Mouse (Mus musculus) midbrain, embryonic 16.5 days (tissue): ENCODE data around the gene Prap1. TPM values are rescaled to one million over a fixed set of nuclear protein-coding genes. Genes with fewer than 3 reads are reported as not detected.
"Not testable (repeated sequence)": the region's sequence is repeated elsewhere in the genome, so short reads cannot be mapped to it uniquely, and the experiment has no call there.

ENCODE experiments used
- ATAC-seq: fragments of 200-750 bp; cut with Nextera tagmentation; 2 replicates; pipeline ENCODE4 v1.8.0; 2017; ENCODE audit warnings: moderate TSS enrichment
- H3K27ac ChIP-seq: fragments of 300-500 bp; sonication (generic); 2 replicates; pipeline ENCODE4 v1.5.1; 2014; ENCODE audit warnings: mild to moderate bottlenecking, low read length, mixed read lengths
- H3K27me3 ChIP-seq: fragments of 300-500 bp; sonication (generic); 2 replicates; pipeline ENCODE4 v1.6.1; 2014; ENCODE audit warnings: low read depth, low read length, mixed read lengths; ENCODE audit not compliant: control insufficient read depth, insufficient read depth
- H3K36me3 ChIP-seq: fragments of 300-500 bp; sonication (generic); 2 replicates; pipeline ENCODE4 v1.6.1; 2014; ENCODE audit warnings: mild to moderate bottlenecking, low read length, moderate library complexity, mixed read lengths; ENCODE audit not compliant: control insufficient read depth, insufficient read depth
- H3K4me1 ChIP-seq: fragments of 300-500 bp; sonication (generic); 2 replicates; pipeline ENCODE4 v1.6.1; 2014; ENCODE audit warnings: mild to moderate bottlenecking, low read length, mixed read lengths; ENCODE audit not compliant: control insufficient read depth, insufficient read depth
- H3K4me2 ChIP-seq: fragments of 300-500 bp; sonication (generic); 2 replicates; pipeline ENCODE4 v1.6.1; 2014; ENCODE audit warnings: mild to moderate bottlenecking, low read length, mixed read lengths
- H3K4me3 ChIP-seq: fragments of 300-500 bp; sonication (generic); 2 replicates; pipeline ENCODE4 v1.5.1; 2014; ENCODE audit warnings: low read depth, mild to moderate bottlenecking, low read length, moderate library complexity, mixed read lengths
- H3K9ac ChIP-seq: fragments of 300-500 bp; sonication (generic); 2 replicates; pipeline ENCODE4 v1.6.1; 2014; ENCODE audit warnings: low read depth, low read length, mixed read lengths
- H3K9me3 ChIP-seq: fragments of 300-500 bp; sonication (generic); replicated peaks from 2 replicates; pipeline ENCODE4 v1.6.1; 2014; ENCODE audit warnings: mild to moderate bottlenecking, low read length, mixed read lengths; ENCODE audit not compliant: control insufficient read depth, poor library complexity, severe bottlenecking
- WGBS: fragments of 180-500 bp; shearing (Covaris S2); extraction: QIAGEN DNeasy Blood & Tissue Kit; methylation state at CpG from one replicate; pipeline ENCODE4 v1.1.7; 2014; 5-methylcytosine and 5-hydroxymethylcytosine counted together
- polyA plus RNA-seq: library from polyadenylated mRNA; unstranded; fragments of >200 nt; fragmentation: Nextera tagmentation; extraction: Ambion mirVana; gene quantifications from 2 replicates; pipeline ENCODE4 v1.2.1, GENCODE M21; 2015

Prap1 gene
- polyA plus RNA-seq, 1 experiment from 2014 or later = not detected

DNA sequence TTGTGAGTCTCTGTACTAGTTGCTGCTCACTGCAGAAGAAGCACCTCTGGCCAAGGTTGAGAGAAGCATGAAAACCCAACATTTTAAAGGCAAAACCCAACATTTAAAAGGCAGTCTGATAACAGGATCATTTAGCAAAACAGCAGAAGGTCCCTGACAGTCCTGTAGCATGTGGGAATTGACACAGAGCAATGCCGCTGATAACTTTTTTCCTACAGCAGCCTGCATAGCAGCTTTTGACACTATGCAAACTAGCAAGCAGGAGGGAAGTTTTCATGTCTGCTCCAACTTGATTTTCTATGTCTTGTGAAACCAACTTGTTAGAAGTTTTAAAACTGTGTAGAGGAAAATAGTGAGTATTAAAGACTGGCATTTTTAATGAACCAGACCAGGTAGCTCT, 31.2 kb downstream of the Prap1 start:
- no peak for ATAC-seq
- 97% methylated on average over 1 of the region's 1 CpGs for WGBS
- H3K9me3 ChIP-seq = no peaks in the 10 kb centered on the region
- no peak overlapping the region for H3K4me3 ChIP-seq
- H3K27ac ChIP-seq = no peak overlapping the region
- no peak overlapping the region for H3K4me2 ChIP-seq
- no peak overlapping the region for H3K9ac ChIP-seq
- H3K27me3 ChIP-seq = no peaks in the 10 kb centered on the region
- no peaks in the 10 kb centered on the region for H3K36me3 ChIP-seq
- no peaks in the 10 kb centered on the region; the same call in 1 of the 2 replicates for H3K4me1 ChIP-seq

DNA sequence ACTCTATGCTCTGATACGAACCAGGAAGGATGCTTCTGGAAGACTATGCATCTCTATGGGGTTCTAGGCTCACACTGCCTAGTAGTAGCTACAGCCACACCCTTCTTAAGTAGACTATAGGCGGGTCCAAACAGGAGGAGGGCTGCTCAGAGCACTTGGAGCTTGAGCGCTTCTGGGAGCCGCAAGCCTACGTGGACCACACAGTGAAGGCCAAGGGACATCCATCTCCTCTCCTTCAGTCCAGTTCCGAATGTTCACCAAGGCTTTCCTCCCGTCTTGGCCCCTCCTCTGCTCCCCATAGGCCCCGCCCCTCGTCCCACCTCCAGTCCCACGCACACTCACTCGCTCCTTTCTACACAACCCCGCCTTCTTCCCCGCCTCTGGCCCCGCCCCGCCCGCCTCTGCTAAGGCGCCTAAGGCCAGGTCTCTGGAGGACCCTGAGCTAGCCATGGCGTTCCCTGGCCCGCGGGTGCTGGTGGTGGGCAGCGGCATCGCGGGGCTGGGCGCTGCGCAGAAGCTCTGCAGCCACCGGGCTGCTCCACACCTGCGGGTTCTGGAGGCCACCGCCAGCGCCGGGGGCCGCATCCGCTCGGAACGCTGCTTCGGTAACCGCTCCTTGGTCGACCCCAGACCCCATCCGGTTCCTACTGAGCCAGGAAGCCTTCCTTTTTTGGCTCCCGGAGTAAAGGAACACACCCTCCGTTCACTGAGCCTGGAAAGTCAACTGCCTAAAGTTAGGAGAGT, 32.3 kb downstream of the Prap1 start:
- H3K27ac ChIP-seq = no peak overlapping the region

DNA sequence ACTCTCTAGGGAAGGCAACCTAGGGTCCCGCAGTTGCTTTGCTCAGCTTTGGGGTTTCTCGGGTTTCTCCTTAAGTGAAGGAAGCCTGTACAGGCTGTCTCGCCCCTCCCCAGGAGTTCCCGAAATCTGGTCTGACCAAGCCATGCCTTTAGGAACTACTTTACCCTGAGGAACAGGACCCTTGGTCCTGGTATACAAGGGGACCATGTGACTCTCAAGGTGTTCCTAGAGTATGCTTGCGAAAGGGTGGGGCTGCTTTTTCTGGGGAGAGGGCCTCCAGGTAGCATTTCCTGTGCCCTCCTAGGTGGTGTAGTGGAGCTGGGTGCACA, 32.8 kb downstream of the Prap1 start:
- no peaks in the 10 kb centered on the region for H3K9me3 ChIP-seq
- ATAC-seq = peak; percentile 43
- H3K27me3 ChIP-seq = no peaks in the 10 kb centered on the region
- H3K36me3 ChIP-seq = no peaks in the 10 kb centered on the region
- no peak overlapping the region for H3K27ac ChIP-seq
- H3K9ac ChIP-seq = peak overlapping the region; percentile 84
- no peaks in the 10 kb centered on the region; the same call in 1 of the 2 replicates for H3K4me1 ChIP-seq
- H3K4me2 ChIP-seq = peak overlapping the region; percentile 82
- 9% methylated on average over 5 of the region's 5 CpGs for WGBS
- H3K4me3 ChIP-seq = peak overlapping the region; percentile 65

More for the DNA sequence above, 32.3 kb downstream of the Prap1 start:
- Histone ChIP-seq H3K4me1 (no peaks in the 10 kb centered on the region; the same call in 1 of the 2 replicates), H3K4me3 (peak overlapping the region; percentile 65), H3K4me2 (peak overlapping the region; percentile 82), H3K9me3 (no peaks in the 10 kb centered on the region), H3K9ac (peak overlapping the region; percentile 84), H3K36me3 (no peaks in the 10 kb centered on the region), H3K27me3 (no peaks in the 10 kb centered on the region)
- WGBS = 1% methylated on average over 40 of the region's 40 CpGs
- ATAC-seq = peak; percentile 95

DNA sequence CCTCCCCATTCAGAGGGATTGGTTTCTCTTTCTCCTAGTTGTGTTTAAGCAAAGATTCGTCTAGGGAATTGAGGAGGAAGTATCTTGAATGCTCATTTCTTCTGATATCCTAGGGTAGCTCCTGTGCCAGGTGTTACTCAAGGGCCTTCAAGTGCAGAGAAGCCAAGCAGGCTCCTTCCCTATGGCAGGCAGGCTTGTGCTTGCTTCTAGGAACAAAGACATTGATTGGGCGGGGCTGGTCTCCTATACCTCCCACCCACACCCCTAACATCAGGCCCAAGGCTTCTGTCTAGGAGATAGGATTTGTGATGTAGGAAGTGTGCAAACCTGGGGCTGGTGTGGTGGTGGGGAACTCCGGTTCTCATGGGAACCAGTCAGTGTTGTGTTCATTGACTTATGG, 33.7 kb downstream of the Prap1 start:
- no peak for ATAC-seq
- no peaks in the 10 kb centered on the region for H3K9me3 ChIP-seq
- H3K9ac ChIP-seq = no peak overlapping the region
- no peak overlapping the region for H3K4me2 ChIP-seq
- no peak overlapping the region for H3K27ac ChIP-seq
- H3K27me3 ChIP-seq = no peaks in the 10 kb centered on the region
- H3K36me3 ChIP-seq = no peaks in the 10 kb centered on the region
- WGBS = 91% methylated on average over 3 of the region's 3 CpGs
- H3K4me3 ChIP-seq = no peak overlapping the region
- H3K4me1 ChIP-seq = no peaks in the 10 kb centered on the region; the same call in 1 of the 2 replicates

DNA sequence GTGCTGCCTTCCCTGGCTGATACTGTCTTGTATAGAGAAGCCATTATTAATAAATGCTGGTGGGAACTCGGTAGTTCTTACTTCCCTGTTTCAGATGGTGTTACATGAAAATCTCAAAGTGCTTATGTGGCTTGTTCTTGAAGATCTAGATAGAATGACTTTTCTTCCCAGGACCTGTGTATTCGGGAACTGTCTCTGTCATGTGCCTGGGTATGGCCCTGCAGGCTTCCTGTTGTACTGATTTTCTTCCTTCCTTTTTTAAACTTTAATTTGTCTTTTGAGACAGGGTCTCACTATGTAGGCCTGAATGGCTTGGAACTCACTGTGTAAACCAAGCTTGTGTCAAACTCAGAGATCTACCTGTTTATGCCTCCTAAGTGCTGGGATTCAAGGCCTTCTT, 34.7 kb downstream of the Prap1 start:
- Histone ChIP-seq H3K36me3 (no peaks in the 10 kb centered on the region), H3K4me3 (no peak overlapping the region), H3K9me3 (no peaks in the 10 kb centered on the region), H3K27ac (no peak overlapping the region), H3K4me2 (no peak overlapping the region), H3K4me1 (no peaks in the 10 kb centered on the region; the same call in 1 of the 2 replicates), H3K27me3 (no peaks in the 10 kb centered on the region), H3K9ac (no peak overlapping the region)
- ATAC-seq = no peak
- WGBS = 94% methylated on average over 2 of the region's 2 CpGs

DNA sequence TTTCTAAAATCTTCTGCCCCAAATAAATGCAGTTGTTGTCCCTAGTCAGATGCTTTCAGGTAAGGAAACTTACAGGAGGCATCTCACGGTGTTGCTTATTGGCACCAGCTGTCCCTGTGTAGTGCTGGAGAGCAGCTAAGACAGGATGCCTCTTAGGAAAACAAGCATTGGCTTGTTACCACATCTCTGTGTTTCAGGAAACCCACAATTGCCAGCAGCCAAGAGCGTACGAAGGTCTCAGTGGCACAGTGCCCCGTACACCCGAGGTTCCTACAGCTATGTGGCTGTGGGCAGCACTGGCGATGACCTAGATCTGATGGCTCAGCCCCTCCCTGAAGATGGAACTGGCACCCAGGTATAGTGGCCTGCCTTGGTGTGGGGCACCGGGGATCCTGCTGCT, 39.0 kb downstream of the Prap1 start:
- not testable (repeated sequence) for H3K4me2 ChIP-seq, H3K36me3 ChIP-seq, H3K9me3 ChIP-seq, H3K4me3 ChIP-seq, ATAC-seq, H3K27ac ChIP-seq, H3K9ac ChIP-seq, H3K4me1 ChIP-seq, H3K27me3 ChIP-seq
- 93% methylated on average over 7 of the region's 7 CpGs for WGBS

DNA sequence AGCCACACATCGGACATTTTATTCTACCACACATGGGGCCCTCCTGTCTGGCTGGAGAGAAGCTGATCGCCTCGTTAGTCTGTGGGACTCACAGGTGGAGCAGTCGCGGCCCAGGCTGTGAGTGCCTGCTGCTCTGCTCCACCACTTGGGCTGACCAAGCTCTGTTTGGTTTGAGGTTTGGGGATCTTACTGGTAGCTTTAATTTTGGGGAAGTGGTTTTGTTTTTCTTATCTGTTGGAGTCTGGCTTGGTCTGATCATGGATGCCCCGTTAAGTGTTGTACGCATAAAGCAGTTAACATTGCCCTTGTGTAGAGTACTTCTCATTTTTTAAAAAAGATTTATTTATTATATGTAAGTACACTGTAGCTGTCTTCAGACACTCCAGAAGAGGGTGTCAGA, 40.8 kb downstream of the Prap1 start:
- H3K4me3 ChIP-seq, H3K4me2 ChIP-seq, ATAC-seq, H3K9me3 ChIP-seq, H3K36me3 ChIP-seq, H3K4me1 ChIP-seq, H3K9ac ChIP-seq, H3K27me3 ChIP-seq, H3K27ac ChIP-seq: not testable (repeated sequence)
- WGBS = 91% methylated on average over 5 of the region's 7 CpGs

DNA sequence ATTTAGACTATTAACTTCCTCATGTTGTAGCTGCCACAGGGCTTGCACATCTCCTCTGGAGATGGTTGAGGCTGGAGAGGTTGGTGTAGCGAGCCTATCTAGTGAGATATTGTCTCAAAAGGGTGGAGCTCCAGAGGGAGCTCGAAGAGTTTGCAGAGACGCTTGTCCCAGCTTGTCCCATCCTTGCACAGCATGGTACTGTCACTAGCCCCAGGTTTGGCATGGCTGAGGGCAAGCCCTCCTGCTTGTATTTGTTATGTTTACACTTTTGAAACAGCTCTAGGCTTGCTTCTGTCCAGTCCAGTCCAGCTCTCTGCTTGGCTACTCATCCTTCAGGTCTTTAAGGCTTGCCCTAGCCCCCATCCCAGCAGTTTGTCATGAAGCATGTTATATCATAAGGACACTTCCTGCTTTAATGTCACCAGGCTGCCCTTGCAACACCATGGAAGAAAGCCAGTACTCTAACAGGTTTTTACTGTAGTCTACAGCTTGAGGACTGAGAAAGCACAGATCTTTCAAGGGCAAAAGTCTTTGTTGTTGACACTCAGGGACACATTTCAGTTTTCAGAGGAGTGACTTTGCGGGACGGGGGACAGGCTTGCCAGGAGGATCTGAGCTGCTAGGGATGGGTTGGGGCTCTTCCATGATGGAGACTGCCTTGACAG, 42.0 kb downstream of the Prap1 start:
- 89% methylated on average over 5 of the region's 5 CpGs for WGBS
- no peak overlapping the region for H3K4me3 ChIP-seq
- no peaks in the 10 kb centered on the region for H3K36me3 ChIP-seq
- no peak for ATAC-seq
- H3K4me2 ChIP-seq = no peak overlapping the region
- H3K27ac ChIP-seq = no peak overlapping the region
- H3K9me3 ChIP-seq = no peaks in the 10 kb centered on the region
- H3K9ac ChIP-seq = no peak overlapping the region
- H3K27me3 ChIP-seq = no peaks in the 10 kb centered on the region
- peaks cover 9% of the 10 kb centered on the region for H3K4me1 ChIP-seq
